Mouse (Mus musculus): ENCODE data around the gene Proser1. TPM values are rescaled to one million over a fixed set of nuclear protein-coding genes. Genes with fewer than 3 reads are reported as not detected.

The Proser1 gene
- polyA plus RNA-seq, 1 experiment from 2014 or later, result 4.3 TPM

DNA sequence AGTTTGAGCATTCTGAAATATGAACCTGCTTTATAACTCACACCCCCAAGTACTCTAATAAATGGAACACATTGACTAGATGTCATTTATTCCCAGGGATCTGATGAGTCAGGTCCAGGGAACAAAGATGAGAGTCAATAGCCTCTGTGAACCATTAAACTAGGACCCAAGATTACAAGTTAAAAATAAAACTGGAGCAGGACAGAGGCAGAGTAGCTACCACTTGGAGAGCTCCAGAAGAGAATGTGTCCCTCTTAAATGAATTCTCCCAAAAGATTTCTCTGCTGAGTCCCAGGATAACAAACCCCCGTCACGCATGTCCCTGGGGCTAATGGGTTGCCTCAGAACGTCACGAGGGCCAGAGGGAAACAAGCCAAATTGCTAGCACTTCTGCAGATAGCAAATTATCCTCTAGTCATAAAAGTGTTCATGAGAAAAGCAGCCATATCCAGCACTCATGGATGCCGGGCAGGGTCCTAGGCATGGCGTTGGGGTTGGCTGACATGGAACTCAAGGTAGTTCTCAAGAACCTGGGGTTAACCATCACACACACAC, 35.0 kb downstream of the Proser1 start:
- Histone ChIP-seq H3K9ac (ENCODE audit: low read depth, low read length) (no peak overlapping the region), H3K4me2 (ENCODE audit: low read depth, low read length) (no peak overlapping the region), H3K36me3 (ENCODE audit: control insufficient read depth, insufficient read depth) (no peaks in the 10 kb centered on the region), H3K4me3 (ENCODE audit: low read depth, low read length) (no peak overlapping the region), H3K27me3 (ENCODE audit: control insufficient read depth, insufficient read depth, low read depth, low read length) (no peaks in the 10 kb centered on the region), H3K9me3 (replicated peaks; ENCODE audit: control insufficient read depth, low read length) (no peaks in the 10 kb centered on the region), H3K27ac (ENCODE audit: low read length) (no peak overlapping the region), H3K4me1 (ENCODE audit: control insufficient read depth, low read depth, low read length) (no peaks in the 10 kb centered on the region)
- ATAC-seq (ENCODE audit: low read depth), result no peak
- 60% methylated on average over 6 of the region's 6 CpGs for WGBS (ENCODE audit: insufficient replicate concordance)

DNA sequence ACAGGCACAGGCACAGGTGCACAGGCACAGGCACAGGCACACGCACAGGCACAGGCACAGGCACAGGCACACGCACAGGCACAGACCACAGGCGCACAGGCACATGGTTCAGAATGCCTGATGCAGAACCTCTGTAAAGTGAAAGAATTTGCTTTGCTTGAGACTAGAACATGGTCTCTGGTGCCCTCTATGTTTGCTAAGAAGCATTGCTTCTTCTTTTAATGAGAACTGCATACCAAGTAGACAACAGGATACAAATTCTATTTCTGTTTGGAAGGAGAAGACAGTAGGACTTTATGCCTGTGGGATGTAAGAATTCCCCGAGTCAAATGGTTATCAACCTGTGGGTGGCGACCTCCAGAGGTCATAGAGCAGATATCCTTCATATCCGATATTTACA, 39.0 kb downstream of the Proser1 start:
- Histone ChIP-seq H3K4me2 (ENCODE audit: low read depth, low read length) (no peak overlapping the region), H3K27me3 (ENCODE audit: control insufficient read depth, insufficient read depth, low read depth, low read length) (no peaks in the 10 kb centered on the region), H3K9ac (ENCODE audit: low read depth, low read length) (no peak overlapping the region), H3K4me3 (ENCODE audit: low read depth, low read length) (no peak overlapping the region), H3K9me3 (replicated peaks; ENCODE audit: control insufficient read depth, low read length) (no peaks in the 10 kb centered on the region), H3K36me3 (ENCODE audit: control insufficient read depth, insufficient read depth) (no peaks in the 10 kb centered on the region), H3K4me1 (ENCODE audit: control insufficient read depth, low read depth, low read length) (no peaks in the 10 kb centered on the region), H3K27ac (ENCODE audit: low read length) (no peak overlapping the region)
- ATAC-seq (ENCODE audit: low read depth), result no peak
- whole genome bisulfite sequencing (ENCODE audit: insufficient replicate concordance), result 60% methylated on average over 6 of the region's 6 CpGs

DNA sequence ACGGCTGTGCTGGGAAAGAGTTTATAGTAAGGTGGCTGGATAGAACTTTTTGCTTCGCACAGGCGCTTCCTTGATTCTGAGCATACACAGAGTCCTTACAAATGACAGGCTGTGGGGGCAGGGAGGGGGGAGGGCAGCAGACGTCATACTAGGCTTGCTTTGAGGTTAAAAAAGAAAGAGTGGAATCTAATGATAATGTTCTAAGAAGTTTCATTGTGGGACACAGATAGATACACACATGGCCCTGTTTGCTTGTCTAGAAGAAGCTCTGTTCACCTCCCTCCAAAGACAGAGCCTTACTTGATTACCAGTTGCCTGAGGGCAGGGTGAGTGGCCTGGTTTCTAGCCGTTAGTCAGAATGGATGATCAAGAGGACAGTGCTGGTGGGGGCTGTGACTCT, 49.6 kb downstream of the Proser1 start:
- WGBS (ENCODE audit: insufficient replicate concordance), result 22% methylated on average over 5 of the region's 5 CpGs
- ATAC-seq (ENCODE audit: low read depth), result no peak; the same call in 1 of the 2 replicates
- H3K9ac ChIP-seq (ENCODE audit: low read depth, low read length), result no peak overlapping the region
- H3K27me3 ChIP-seq (ENCODE audit: control insufficient read depth, insufficient read depth, low read depth, low read length), result no peaks in the 10 kb centered on the region
- H3K4me2 ChIP-seq (ENCODE audit: low read depth, low read length), result no peak overlapping the region
- no peak overlapping the region for H3K27ac ChIP-seq (ENCODE audit: low read length)
- no peaks in the 10 kb centered on the region for H3K4me1 ChIP-seq (ENCODE audit: control insufficient read depth, low read depth, low read length)
- H3K36me3 ChIP-seq (ENCODE audit: control insufficient read depth, insufficient read depth), result no peaks in the 10 kb centered on the region
- H3K4me3 ChIP-seq (ENCODE audit: low read depth, low read length), result no peak overlapping the region
- no peaks in the 10 kb centered on the region for H3K9me3 ChIP-seq (replicated peaks; ENCODE audit: control insufficient read depth, low read length)

DNA sequence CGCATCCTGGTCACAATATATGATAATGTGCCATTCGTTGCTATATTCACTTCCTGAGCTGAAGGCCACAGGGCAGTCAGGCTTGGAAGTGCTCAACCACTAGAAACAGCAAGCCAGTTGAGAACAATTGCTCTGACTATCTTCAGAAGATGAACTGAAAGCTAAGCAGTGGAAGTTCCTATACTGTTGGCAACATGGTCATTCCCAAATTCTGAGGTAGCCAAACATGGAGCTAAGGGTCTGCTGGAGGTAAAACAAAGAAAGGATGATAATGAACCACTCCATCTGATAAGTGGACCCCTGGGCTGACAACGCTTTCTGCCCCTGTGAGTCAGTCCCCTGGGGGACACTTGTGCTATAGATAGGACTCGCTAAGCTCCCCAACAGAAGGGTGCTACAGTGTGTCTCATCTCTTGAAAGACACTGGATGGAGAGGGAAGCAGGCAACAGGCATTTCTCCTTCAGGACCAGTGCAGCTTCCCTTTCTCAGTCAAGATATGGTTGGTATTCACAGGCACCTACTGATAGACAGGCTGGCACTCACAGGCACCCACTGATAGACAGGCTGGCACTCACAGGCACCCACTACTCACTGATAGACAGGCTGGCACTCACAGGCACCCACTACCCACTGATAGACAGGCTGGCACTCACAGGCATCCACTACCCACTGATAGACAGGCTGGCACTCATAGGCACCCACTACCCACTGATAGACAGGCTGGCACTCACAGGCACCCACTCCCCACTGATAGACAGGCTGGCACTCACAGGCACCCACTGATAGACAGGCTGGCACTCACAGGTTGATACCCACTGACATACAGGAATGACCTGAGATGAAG, 51.0 kb downstream of the Proser1 start:
- Histone ChIP-seq H3K4me1 (ENCODE audit: control insufficient read depth, low read depth, low read length) (no peaks in the 10 kb centered on the region), H3K9ac (ENCODE audit: low read depth, low read length) (no peak overlapping the region), H3K4me2 (ENCODE audit: low read depth, low read length) (no peak overlapping the region), H3K27ac (ENCODE audit: low read length) (no peak overlapping the region), H3K36me3 (ENCODE audit: control insufficient read depth, insufficient read depth) (no peaks in the 10 kb centered on the region), H3K9me3 (replicated peaks; ENCODE audit: control insufficient read depth, low read length) (no peaks in the 10 kb centered on the region), H3K4me3 (ENCODE audit: low read depth, low read length) (no peak overlapping the region), H3K27me3 (ENCODE audit: control insufficient read depth, insufficient read depth, low read depth, low read length) (no peaks in the 10 kb centered on the region)
- ATAC-seq (ENCODE audit: low read depth), result no peak
- 36% methylated on average over 4 of the region's 4 CpGs for WGBS (ENCODE audit: insufficient replicate concordance)

DNA sequence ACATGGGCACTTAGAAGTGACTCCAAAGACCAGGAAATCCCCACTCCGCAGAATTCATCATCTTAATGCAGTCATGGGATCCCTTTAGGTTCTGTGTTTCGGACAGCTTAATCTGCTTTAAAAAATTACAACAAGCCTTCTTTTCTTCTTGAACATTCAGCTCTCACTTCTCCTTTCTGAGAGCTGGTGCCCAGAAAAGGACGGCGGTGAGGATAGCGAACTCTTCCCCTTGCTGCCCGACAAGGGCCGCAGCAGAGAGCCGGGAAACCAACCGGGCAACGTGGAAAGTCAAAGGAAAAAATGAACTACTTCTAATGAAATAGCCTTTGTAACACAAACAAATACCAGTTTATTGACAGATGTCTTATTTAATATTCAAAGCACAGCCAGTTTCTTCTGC, 59.3 kb downstream of the Proser1 start:
- Histone ChIP-seq H3K27ac (ENCODE audit: low read length) (no peak overlapping the region), H3K4me3 (ENCODE audit: low read depth, low read length) (no peak overlapping the region), H3K4me2 (ENCODE audit: low read depth, low read length) (no peak overlapping the region), H3K9ac (ENCODE audit: low read depth, low read length) (no peak overlapping the region), H3K4me1 (ENCODE audit: control insufficient read depth, low read depth, low read length) (no peaks in the 10 kb centered on the region), H3K36me3 (ENCODE audit: control insufficient read depth, insufficient read depth) (no peaks in the 10 kb centered on the region), H3K27me3 (ENCODE audit: control insufficient read depth, insufficient read depth, low read depth, low read length) (no peaks in the 10 kb centered on the region), H3K9me3 (replicated peaks; ENCODE audit: control insufficient read depth, low read length) (no peaks in the 10 kb centered on the region)
- WGBS (ENCODE audit: insufficient replicate concordance), result 66% methylated on average over 10 of the region's 10 CpGs
- ATAC-seq (ENCODE audit: low read depth), result no peak

DNA sequence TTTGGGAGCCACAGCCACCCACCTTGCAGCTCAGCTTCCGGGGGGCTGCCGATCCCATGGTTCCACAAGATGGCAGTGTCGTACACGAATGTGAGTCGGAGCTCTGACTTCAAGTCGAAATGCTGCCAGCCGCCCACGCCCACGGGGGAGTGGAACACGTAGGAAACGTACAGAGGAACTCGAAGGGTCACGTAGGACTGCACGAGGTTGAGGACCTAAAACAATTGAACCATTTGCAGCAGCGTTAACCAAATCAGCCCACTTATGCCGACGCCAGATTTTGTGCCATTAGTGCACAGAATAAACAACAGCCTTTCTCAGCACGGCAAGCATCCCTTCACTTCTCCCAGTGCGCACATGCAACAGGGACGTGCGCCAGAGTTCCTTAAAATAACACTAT, 62.3 kb downstream of the Proser1 start:
- 11% methylated on average over 21 of the region's 21 CpGs for WGBS (ENCODE audit: insufficient replicate concordance)
- ATAC-seq (ENCODE audit: low read depth), result no peak

DNA sequence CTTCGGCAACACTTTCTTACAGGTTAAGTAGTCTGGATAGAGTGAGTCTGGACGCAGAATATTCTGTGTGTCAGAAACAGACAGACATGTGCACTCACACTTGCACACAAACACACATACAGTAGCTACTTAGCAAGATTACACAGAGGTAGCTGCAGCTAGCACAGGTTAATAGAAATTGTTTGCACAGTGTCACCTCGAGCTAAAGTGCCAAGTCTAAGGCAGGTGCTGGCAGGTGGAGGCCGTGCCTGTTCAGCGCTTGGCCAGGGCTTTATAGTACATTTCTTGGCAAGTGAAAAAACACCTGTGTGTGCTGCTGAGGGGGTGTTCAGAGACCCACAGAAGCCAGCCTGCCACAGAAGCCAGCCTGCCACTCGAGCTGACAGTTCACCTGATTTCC, 66.8 kb downstream of the Proser1 start:
- Histone ChIP-seq H3K27me3 (ENCODE audit: control insufficient read depth, insufficient read depth, low read depth, low read length) (no peaks in the 10 kb centered on the region), H3K9ac (ENCODE audit: low read depth, low read length) (no peak overlapping the region), H3K9me3 (replicated peaks; ENCODE audit: control insufficient read depth, low read length) (no peaks in the 10 kb centered on the region), H3K4me2 (ENCODE audit: low read depth, low read length) (no peak overlapping the region), H3K4me1 (ENCODE audit: control insufficient read depth, low read depth, low read length) (no peaks in the 10 kb centered on the region), H3K36me3 (ENCODE audit: control insufficient read depth, insufficient read depth) (no peaks in the 10 kb centered on the region), H3K27ac (ENCODE audit: low read length) (no peak overlapping the region), H3K4me3 (ENCODE audit: low read depth, low read length) (no peak overlapping the region)
- WGBS (ENCODE audit: insufficient replicate concordance), result 62% methylated on average over 6 of the region's 6 CpGs
- ATAC-seq (ENCODE audit: low read depth), result no peak

More for the DNA sequence above, 62.3 kb downstream of the Proser1 start:
- no peaks in the 10 kb centered on the region for H3K4me1 ChIP-seq (ENCODE audit: control insufficient read depth, low read depth, low read length)
- H3K4me3 ChIP-seq (ENCODE audit: low read depth, low read length), result peak overlapping the region; percentile 33; the same call in 1 of the 2 replicates
- peak overlapping the region; percentile 42 for H3K4me2 ChIP-seq (ENCODE audit: low read depth, low read length)
- no peak overlapping the region for H3K9ac ChIP-seq (ENCODE audit: low read depth, low read length)
- no peaks in the 10 kb centered on the region for H3K36me3 ChIP-seq (ENCODE audit: control insufficient read depth, insufficient read depth)
- no peaks in the 10 kb centered on the region for H3K9me3 ChIP-seq (replicated peaks; ENCODE audit: control insufficient read depth, low read length)
- H3K27ac ChIP-seq (ENCODE audit: low read length), result no peak overlapping the region
- H3K27me3 ChIP-seq (ENCODE audit: control insufficient read depth, insufficient read depth, low read depth, low read length), result no peaks in the 10 kb centered on the region

Other genes with a start within 250 kb of the Proser1 start
- 6.2 and 6.4 TPM in 2 replicates for gene Nhlrc3, start 334 bp upstream of the Proser1 start, polyA plus RNA-seq (2015; fragmentation: Nextera tagmentation; extraction: Ambion mirVana)
- gene Stoml3, start 25.0 kb downstream of the Proser1 start, polyA plus RNA-seq (2015; fragmentation: Nextera tagmentation; extraction: Ambion mirVana), result not detected in 2 replicates
- gene Frem2, start 193.7 kb downstream of the Proser1 start, polyA plus RNA-seq (2015; fragmentation: Nextera tagmentation; extraction: Ambion mirVana), result 0.29 and 0.41 TPM in 2 replicates

All from liver, embryonic 16.5 days (tissue).